Mouse (Mus musculus): ENCODE results near the gene Ldb2. TPM values are rescaled to one million over a fixed set of nuclear protein-coding genes. Genes with fewer than 3 reads are reported as not detected.

Gene Ldb2
- total RNA-seq, 2 experiments from 2014 or later, result 79.4 to 80.9 TPM

GRCm38 (mm10) chr5:44725501-44725900, 74.0 kb downstream of the Ldb2 start:
- no peak for DNase-seq (ENCODE audit: low spot score in 2 of 2)

GRCm38 (mm10) chr5:44719872-44720271, 79.6 kb downstream of the Ldb2 start:
- DNase-seq (ENCODE audit: low spot score in 2 of 2), result no peak

- no peak for DNase-seq (ENCODE audit: low spot score in 2 of 2)
Observed at GRCm38 (mm10) chr5:44714508-44714907, 85.0 kb downstream of the Ldb2 start.

DNA sequence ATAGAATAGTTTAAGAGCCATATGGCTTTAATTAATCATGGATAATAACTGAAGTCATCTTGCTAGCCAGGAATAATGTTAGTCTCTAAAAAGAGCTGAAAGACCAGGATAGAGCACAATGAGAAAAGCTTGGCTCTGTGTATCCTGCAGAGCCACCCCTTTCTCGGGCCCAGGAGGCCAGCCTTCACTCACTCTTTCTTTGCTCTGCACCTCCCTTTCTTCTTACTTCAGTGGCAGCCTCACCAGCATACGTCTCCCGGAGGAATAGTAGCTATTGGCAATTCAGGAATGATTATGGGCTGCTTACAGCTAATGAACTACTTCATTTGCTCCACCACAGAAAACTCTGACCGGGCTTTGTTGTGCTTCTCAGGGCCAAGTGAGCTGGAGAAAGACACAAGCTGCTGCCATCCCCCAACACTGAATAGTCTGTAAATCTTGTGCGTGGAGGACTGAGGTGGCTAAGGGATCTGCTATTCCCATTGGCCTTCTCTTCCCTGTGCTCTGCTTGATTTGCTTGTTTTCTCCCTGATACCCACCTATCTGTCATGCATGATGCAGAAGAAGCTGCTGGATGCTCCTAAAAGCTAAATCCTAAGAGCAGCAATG, 86.2 kb downstream of the Ldb2 start:
- no peak for DNase-seq (ENCODE audit: low spot score in 2 of 2)

DNA sequence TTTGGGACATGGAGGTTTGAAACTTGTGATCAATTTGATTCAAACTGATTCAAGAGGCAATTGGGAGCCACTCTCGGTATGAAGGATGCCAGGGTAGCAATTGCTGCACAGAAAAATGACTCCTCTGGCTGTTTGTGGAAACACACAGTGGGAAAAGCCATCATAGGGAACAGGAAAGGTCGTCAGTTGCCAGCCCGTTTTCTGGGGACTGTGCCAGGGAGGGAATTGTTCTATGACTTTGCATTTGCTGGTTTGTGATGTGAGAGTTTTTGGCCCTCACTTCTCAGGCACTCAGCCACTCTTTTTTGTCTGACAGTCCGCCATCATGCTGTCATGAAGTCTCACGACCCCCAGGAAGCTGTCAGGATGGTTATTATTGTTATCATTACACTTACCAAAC, 88.3 kb downstream of the Ldb2 start:
- no peak for DNase-seq (ENCODE audit: low spot score in 2 of 2)

GRCm38 (mm10) chr5:44710132-44710871, 89.2 kb downstream of the Ldb2 start:
- DNase-seq (ENCODE audit: low spot score in 2 of 2), result no peak

DNA sequence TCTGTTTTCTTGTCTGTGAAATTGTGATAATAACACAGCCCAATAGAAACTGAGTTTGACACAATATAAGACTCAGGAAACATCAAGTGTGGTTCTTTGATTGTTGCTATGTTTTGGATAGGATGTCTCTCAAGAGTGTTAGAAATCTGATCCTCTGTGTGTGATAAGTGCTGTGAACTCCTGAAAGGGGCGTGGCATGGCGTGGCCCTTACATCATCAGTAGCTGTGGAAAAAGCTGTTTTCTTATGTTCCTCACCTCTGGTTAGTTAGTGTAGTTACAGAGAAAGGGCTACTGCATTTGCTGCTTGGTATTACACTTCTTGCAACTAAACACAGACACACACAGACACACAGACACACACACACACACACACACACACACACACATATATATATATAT, 90.2 kb downstream of the Ldb2 start:
- no peak for DNase-seq (ENCODE audit: low spot score in 2 of 2)

GRCm38 (mm10) chr5:44707946-44708345, 91.5 kb downstream of the Ldb2 start:
- no peak for DNase-seq (ENCODE audit: low spot score in 2 of 2)

DNA sequence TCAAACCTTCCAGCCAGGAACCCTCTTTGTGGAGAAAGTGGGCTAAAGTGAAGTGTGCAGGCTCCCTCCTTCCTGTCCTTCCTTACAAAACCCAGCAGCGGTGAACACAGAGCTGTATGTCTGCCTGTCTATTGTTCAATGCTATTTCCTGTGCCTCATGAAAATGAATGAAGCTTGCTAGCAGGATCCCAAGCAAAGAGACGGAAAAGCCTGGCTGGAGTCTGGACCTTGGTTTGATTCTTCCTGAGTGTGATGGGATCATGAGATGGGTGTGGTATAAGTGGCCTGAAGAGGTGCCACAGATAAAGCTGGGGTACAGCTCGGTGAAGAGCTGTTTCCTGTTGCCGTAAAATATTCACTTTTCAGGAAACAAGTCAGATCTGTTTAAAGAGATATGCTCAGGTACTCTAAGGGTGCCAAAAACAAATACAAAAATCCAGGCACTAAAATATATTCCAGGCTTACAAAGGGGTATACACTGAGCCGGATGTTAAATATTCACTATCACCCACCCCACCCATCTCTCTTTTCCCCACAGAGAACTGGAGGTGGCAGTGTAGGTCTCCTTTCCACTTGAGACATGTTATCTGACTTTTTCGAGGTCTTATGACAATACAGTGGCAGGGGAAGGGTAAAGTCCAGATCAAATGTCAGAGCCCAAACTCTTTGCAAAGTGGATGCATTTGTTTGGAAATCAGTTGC, 92.3 kb downstream of the Ldb2 start:
- no peak for DNase-seq (ENCODE audit: low spot score in 2 of 2)

DNA sequence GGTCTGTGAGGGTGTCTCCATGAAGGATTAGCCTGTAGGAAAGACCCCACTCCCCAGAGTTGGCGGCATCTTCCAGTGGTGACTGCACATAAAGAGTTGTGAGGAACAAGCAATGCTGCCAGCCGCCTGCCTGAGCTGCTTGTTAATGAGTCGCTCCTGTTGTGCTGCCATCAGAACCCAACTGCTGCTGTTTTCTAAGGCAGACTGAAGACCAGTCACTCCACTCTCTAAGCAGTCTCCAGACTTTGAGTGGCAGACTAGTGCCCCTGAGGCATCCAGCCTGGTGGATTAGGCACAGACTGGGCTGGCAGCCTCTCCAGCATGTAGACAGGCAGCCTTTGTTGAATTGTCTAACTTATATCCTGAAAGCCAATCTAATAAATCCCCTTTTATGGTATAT, 101.5 kb downstream of the Ldb2 start:
- DNase-seq (ENCODE audit: low spot score in 2 of 2), result no peak

- DNase-seq (ENCODE audit: low spot score in 2 of 2), result no peak
Observed at GRCm38 (mm10) chr5:44696548-44696947, 102.9 kb downstream of the Ldb2 start.

DNA sequence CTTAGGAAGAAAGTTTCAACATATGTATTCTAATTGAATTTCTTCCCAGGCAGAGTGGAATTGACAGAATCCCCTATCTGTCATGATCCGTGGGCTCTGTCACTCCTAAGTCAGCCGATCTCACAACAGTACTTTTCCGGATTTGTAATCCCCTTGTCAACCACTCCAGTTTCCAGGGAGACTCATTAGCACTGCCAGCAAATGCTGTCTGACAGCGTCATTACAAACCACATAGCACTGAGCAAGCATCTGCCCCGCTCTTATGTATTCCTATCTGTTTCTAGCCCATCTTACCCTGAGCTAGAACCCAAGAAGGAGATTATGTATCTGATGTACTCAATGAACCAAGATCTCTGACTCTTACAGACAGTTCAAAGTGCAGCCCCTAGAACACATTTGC, 105.8 kb downstream of the Ldb2 start:
- DNase-seq (ENCODE audit: low spot score in 2 of 2), result no peak

DNA sequence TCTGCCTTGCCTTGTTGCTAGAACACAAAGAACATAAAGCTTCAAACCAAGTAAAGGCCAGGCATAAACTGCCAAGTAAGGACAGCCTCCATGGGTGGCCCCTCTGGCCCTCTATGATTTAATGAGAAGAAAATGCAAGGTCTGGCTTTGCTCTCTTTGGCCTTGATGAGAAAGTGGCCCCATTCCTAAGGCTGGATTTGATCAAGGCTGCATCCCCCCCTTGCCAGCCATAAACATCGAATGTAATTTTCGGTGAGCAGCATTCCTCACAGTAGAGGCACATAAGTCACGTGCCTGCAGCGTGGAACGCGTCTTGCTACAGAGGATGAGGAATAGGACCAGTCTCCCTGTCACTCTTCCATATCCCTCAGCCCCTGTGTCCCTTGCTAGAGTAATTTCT, 113.1 kb downstream of the Ldb2 start:
- DNase-seq (ENCODE audit: low spot score in 2 of 2), result no peak

GRCm38 (mm10) chr5:44681054-44681638, 118.3 kb downstream of the Ldb2 start:
- no peak for DNase-seq (ENCODE audit: low spot score in 2 of 2)

DNA sequence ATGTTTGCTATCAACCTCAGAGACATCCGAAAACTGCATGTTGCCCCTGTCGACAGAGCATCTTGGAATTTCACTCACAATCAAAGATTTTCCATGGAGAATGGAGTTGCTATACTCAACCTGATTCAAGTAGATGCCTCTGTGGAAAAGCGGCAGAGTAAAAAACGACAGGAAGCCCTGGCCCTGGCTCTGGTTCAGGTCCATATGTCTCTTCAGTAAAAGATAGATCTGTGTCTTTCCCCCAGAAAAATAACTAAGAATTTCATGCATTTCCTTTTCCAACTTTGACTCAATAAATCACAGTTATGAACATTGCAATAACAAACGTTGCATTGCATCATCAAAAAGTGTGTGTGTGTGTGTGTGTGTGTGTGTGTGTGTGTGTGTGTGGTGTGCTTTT, 121.7 kb downstream of the Ldb2 start:
- no peak for DNase-seq (ENCODE audit: low spot score in 2 of 2)

DNA sequence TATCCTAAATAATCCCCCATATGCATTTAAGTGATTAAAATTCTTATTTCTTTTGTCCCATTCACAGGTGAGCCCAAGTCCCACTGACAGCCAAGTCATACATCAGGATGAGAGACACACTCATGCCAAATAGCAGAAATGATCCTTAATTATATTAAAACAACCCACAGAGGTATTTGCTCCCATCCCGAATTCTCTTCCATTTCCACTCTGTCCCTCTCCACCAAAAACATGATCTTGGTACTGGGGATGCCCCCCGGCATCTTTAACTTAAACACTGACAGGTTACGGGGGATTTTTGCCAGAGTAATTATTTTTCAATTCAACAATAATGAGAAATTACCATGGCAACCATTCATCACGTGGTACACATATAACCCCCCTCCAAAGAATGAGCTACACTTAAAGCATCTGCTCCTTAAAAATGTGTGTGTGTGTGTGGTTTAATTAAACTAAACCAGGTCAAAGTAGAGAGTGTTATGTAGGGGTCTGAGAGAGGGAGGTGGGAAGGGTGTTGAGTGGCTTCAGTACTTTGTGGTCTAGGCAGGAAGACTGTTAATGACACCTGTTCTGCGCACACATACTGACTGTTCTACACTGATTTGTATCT, 123.2 kb downstream of the Ldb2 start:
- DNase-seq (ENCODE audit: low spot score in 2 of 2), result no peak

DNA sequence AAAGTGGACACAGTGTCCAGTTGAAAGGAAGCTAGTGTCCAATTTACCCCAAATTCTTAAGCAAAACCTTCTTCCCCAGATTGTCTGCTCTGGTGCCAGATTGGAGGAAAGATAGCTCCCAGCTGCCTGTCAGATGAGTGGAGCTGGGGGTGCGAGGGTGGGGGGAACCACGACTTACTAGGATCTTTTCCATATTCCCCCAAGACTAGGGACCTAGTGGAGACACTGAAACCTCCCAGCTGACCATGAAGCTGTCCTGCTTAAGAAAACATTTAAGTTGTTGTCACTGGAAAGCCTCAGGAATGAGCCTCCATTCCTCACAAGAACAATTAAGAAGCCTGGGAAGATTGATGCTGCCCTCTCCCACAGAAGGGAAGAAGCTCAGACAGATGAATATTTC, 129.1 kb downstream of the Ldb2 start:
- no peak for DNase-seq (ENCODE audit: low spot score in 2 of 2)

GRCm38 (mm10) chr5:44667907-44668306, 131.6 kb downstream of the Ldb2 start:
- DNase-seq (ENCODE audit: low spot score in 2 of 2), result no peak

GRCm38 (mm10) chr5:44667383-44667782, 132.1 kb downstream of the Ldb2 start:
- no peak for DNase-seq (ENCODE audit: low spot score in 2 of 2)

GRCm38 (mm10) chr5:44659651-44660050, 139.8 kb downstream of the Ldb2 start:
- DNase-seq (ENCODE audit: low spot score in 2 of 2), result no peak

- no peak for DNase-seq (ENCODE audit: low spot score in 2 of 2)
Observed at GRCm38 (mm10) chr5:44656707-44657106, 142.8 kb downstream of the Ldb2 start.

DNA sequence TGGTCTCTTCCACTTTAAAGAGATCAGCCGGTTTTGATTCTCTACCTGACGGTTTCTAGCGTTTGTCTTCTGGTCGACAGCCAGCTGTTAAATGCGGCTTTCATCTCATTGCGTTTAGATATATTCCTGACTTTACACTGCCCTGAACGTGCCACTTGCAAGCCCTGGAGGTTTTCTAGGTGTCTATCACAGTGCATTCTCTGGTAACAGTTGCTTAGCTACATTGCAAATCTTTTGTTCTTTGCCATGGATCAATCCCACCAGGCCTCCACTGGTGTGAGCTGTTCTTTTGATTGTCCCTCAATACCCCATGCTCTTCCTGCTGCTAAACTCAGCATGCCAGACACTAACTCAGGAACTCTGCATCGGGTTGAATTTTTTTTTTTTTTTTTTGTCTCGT, 145.1 kb downstream of the Ldb2 start:
- no peak for DNase-seq (ENCODE audit: low spot score in 2 of 2)
